Mouse (Mus musculus) right cerebral cortex, postnatal 14 days (tissue): ENCODE measurements around the gene Aipl1.

Source experiments
- DNase-seq: peaks from one replicate; pipeline ENCODE4 v3.0.0; 2022

Gene Aipl1

GRCm38 (mm10) chr11:72037409-72037808 is at the start of gene Aipl1:
Aipl1 (minus strand) TSS chr11:72037509.
- DNase-seq: no peak

GRCm38 (mm10) chr11:72086251-72087046 is 49.1 kb upstream of the Aipl1 start:
- DNase-seq: peak; percentile 56

GRCm38 (mm10) chr11:72084337-72084736 is 47.0 kb upstream of the Aipl1 start:
- no peak for DNase-seq

- DNase-seq: no peak
These were observed 45.3 kb upstream of the Aipl1 start for GRCm38 (mm10) chr11:72082601-72083000.

GRCm38 (mm10) chr11:72080461-72080860 is 43.2 kb upstream of the Aipl1 start:
- no peak for DNase-seq

GRCm38 (mm10) chr11:72078647-72079046 is 41.3 kb upstream of the Aipl1 start:
- no peak for DNase-seq

GRCm38 (mm10) chr11:72078056-72078455 is 40.7 kb upstream of the Aipl1 start:
- no peak for DNase-seq

GRCm38 (mm10) chr11:72074230-72074629 is 36.9 kb upstream of the Aipl1 start:
- no peak for DNase-seq

GRCm38 (mm10) chr11:72072331-72072905 is 35.1 kb upstream of the Aipl1 start:
- no peak for DNase-seq

GRCm38 (mm10) chr11:72070733-72071132 is 33.4 kb upstream of the Aipl1 start:
- no peak for DNase-seq

- no peak for DNase-seq
These were observed 30.7 kb upstream of the Aipl1 start for GRCm38 (mm10) chr11:72068026-72068425.

GRCm38 (mm10) chr11:72067326-72067725 is 30.0 kb upstream of the Aipl1 start:
- no peak for DNase-seq

- DNase-seq: no peak
These were observed 29.0 kb upstream of the Aipl1 start for GRCm38 (mm10) chr11:72066330-72066729.

- DNase-seq: no peak
These were observed 27.8 kb upstream of the Aipl1 start for GRCm38 (mm10) chr11:72065103-72065502.

- DNase-seq: no peak
These were observed 27.1 kb upstream of the Aipl1 start for GRCm38 (mm10) chr11:72064414-72064813.

GRCm38 (mm10) chr11:72061093-72061620 is 23.8 kb upstream of the Aipl1 start:
- no peak for DNase-seq

GRCm38 (mm10) chr11:72060416-72060815 is 23.1 kb upstream of the Aipl1 start:
- no peak for DNase-seq

- DNase-seq: no peak
These were observed 19.9 kb upstream of the Aipl1 start for GRCm38 (mm10) chr11:72057166-72057565.

GRCm38 (mm10) chr11:72055176-72055575 is 17.9 kb upstream of the Aipl1 start:
- no peak for DNase-seq

- peak; percentile 80 for DNase-seq
These were observed 15.3 kb upstream of the Aipl1 start for GRCm38 (mm10) chr11:72052636-72053035.

GRCm38 (mm10) chr11:72052221-72052620 is 14.9 kb upstream of the Aipl1 start:
- no peak for DNase-seq

- peak; percentile 60 for DNase-seq
These were observed 13.9 kb upstream of the Aipl1 start for GRCm38 (mm10) chr11:72050895-72051858.
